Mouse (Mus musculus): Measurements from ENCODE around the gene Hist1h3g.

- no peak for TF ChIP-seq CTCF (IDR thresholded peaks at IDR 0.05; ENCODE audit: control insufficient read depth, insufficient read depth, low read length)
- no peak for TF ChIP-seq POLR2A (IDR thresholded peaks at IDR 0.05; ENCODE audit: borderline replicate concordance, control insufficient read depth, low read depth, low read length)
These were observed 4.9 kb upstream of the Hist1h3g start for GRCm38 (mm10) chr13:23530181-23530900.

All from bone marrow, adult 2 months (tissue).